Mouse (Mus musculus) stomach, postnatal 0 days (tissue): ENCODE data around the gene Krtcap2.

ENCODE experiments used
- CTCF ChIP-seq: IDR thresholded peaks from 2 replicates; pipeline ENCODE4 v1.5.1; 2016; ENCODE audit warnings: antibody characterized with exemption, low read depth, mild to moderate bottlenecking, moderate library complexity
- EP300 ChIP-seq: optimal IDR thresholded peaks from 2 replicates; pipeline ENCODE3; 2016; ENCODE audit warnings: antibody characterized with exemption

- TF ChIP-seq CTCF (no peak), EP300 (no peak)
These were observed 42.6 kb upstream of the Krtcap2 start for GRCm38 (mm10) chr3:89203142-89203514.
